Mouse (Mus musculus): ENCODE measurements around the gene Cdk14. TPM values are rescaled to one million over a fixed set of nuclear protein-coding genes. Genes with fewer than 3 reads are reported as not detected.
A peak's percentile ranks its signal among the peaks of the same experiment; 100 is the strongest.
"Not testable (repeated sequence)": the region's sequence is repeated elsewhere in the genome, so short reads cannot be mapped to it uniquely, and the experiment has no call there.

Cdk14 gene
- polyA plus RNA-seq, 1 experiment: 10.1 TPM

- no peak overlapping the region for H3K27ac ChIP-seq (replicated peaks; ENCODE audit: low read depth, low read length)
- peaks cover 5% of the 10 kb centered on the region; the same call in 1 of the 2 replicates for H3K4me1 ChIP-seq (ENCODE audit: control insufficient read depth, insufficient read depth, insufficient read length, low read length)
- H3K4me3 ChIP-seq (ENCODE audit: insufficient read depth, low read depth, low read length): no peak overlapping the region
These were observed 177.4 kb downstream of the Cdk14 start for GRCm38 (mm10) chr5:5242704-5243103.

DNA sequence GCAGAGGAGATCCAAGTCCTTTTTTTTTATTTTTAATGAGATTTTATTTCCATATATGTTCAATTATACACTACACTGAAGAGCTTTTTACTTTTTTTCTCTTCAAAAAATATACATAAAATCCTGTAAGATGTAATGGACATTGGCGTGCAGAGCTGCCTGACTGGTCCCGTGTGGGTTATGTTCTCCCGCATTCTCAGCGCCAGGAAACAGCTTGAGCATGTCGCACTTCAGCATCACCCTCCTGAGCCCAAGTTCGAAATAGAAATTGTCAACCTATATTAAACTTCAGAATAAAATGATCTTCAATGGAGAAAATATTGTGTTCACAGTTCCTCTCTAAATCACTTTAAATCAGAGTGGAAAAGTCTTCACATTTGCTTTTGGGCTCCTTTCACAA lies 179.0 kb downstream of the Cdk14 start:
- Histone ChIP-seq H3K4me3 (ENCODE audit: insufficient read depth, low read depth, low read length) (no peak overlapping the region), H3K27ac (replicated peaks; ENCODE audit: low read depth, low read length) (no peak overlapping the region), H3K4me1 (ENCODE audit: control insufficient read depth, insufficient read depth, insufficient read length, low read length) (peaks cover 2% of the 10 kb centered on the region; the same call in 1 of the 2 replicates)

DNA sequence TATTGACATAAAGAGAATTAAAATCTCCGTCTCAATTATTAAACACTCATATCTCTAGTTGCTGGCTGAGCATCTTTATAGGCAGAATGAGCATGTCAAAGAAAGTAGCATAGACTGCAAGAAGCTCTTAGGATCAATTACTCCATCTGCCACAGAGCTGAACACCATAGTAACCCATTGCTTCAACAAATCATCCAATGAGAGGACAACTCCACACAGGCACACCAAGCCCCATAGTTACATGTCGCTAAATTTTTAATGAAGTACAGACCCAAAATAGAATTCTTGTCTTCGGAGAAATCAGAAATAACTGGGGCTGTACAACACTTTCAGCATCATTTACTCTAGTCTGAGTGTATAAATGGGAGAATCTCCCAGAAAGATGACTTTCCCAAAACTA lies 180.0 kb downstream of the Cdk14 start:
- Histone ChIP-seq H3K27ac (replicated peaks; ENCODE audit: low read depth, low read length) (no peak overlapping the region), H3K4me1 (ENCODE audit: control insufficient read depth, insufficient read depth, insufficient read length, low read length) (no peaks in the 10 kb centered on the region), H3K4me3 (ENCODE audit: insufficient read depth, low read depth, low read length) (no peak overlapping the region)

GRCm38 (mm10) chr5:5234935-5235334 lies 185.2 kb downstream of the Cdk14 start:
- not testable (repeated sequence) for H3K4me1 ChIP-seq (ENCODE audit: control insufficient read depth, insufficient read depth, insufficient read length, low read length); H3K4me3 ChIP-seq (ENCODE audit: insufficient read depth, low read depth, low read length); H3K27ac ChIP-seq (replicated peaks; ENCODE audit: low read depth, low read length)

DNA sequence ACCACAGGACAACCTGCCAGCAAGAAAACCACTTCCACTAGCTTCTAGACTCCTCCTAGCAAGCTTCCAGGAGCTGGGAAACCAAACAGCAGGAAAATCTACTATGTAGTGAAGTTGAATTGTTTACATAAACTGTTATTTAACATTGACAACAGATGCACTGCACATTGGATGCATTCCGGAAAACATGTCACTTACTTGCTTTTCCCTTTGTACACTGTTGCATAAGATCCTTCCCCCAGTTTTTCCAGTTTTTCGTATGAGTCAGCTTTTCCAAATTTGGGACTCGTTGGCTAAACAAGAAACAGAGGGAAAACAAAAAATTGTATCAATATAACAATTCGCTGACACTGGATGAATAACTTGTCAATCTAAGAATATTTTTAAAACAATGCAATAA lies 193.1 kb downstream of the Cdk14 start:
- H3K4me3 ChIP-seq (ENCODE audit: insufficient read depth, low read depth, low read length): no peak overlapping the region
- H3K27ac ChIP-seq (replicated peaks; ENCODE audit: low read depth, low read length): peak overlapping the region; percentile 59; the same call in 1 of the 2 replicates
- no peaks in the 10 kb centered on the region; the same call in 1 of the 2 replicates for H3K4me1 ChIP-seq (ENCODE audit: control insufficient read depth, insufficient read depth, insufficient read length, low read length)

DNA sequence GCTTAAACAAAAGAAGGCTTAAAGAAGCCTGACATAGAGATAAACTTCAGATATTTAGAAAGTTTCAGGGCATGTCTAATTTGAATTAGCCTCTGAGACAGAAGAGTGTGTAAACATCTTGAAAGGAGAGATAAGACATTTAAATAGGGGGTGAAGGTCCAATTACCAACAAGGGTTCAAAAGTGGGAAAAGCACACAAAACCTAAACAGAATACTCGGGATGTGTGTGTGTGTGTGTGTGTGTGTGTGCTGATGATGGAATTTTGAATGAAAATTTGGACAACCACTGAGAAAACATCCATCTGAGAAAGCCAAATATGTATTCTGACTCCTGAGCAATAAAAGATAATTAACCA lies 208.4 kb downstream of the Cdk14 start:
- H3K27ac ChIP-seq (replicated peaks; ENCODE audit: low read depth, low read length): peak overlapping the region; percentile 66
- H3K4me3 ChIP-seq (ENCODE audit: insufficient read depth, low read depth, low read length): no peak overlapping the region
- no peaks in the 10 kb centered on the region for H3K4me1 ChIP-seq (ENCODE audit: control insufficient read depth, insufficient read depth, insufficient read length, low read length)

GRCm38 (mm10) chr5:5211034-5211779 lies 208.9 kb downstream of the Cdk14 start:
- peak overlapping the region; percentile 71 for H3K27ac ChIP-seq (replicated peaks; ENCODE audit: low read depth, low read length)
- 0 out of 2 replicates have a peak overlapping the region, but pooled peaks have one; percentile 4 for H3K4me3 ChIP-seq (ENCODE audit: insufficient read depth, low read depth, low read length)
- H3K4me1 ChIP-seq (ENCODE audit: control insufficient read depth, insufficient read depth, insufficient read length, low read length): no peaks in the 10 kb centered on the region

DNA sequence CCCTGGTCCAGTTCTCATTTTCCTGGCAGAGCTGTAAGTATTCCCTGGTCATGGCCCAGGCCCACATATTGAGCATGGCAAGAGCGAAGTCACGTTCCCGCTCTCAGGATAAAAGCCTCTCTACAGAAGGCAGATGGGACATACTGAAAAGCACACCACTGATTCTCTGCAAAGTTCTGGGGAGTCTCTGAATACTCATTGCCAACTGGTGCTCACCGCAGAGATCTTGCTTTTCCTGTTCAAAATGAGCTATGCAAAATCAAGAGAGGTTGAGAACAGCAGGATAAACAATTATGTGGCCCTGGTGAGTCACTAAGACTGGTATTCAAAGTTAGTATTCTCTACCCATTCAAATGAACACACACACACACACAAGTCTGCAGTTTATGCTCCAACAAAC lies 212.1 kb downstream of the Cdk14 start:
- no peak overlapping the region for H3K27ac ChIP-seq (replicated peaks; ENCODE audit: low read depth, low read length)

GRCm38 (mm10) chr5:5206012-5206411 lies 214.1 kb downstream of the Cdk14 start:
- H3K27ac ChIP-seq (replicated peaks; ENCODE audit: low read depth, low read length): no peak overlapping the region

More for the DNA sequence above, 212.1 kb downstream of the Cdk14 start:
- Histone ChIP-seq H3K4me3 (ENCODE audit: insufficient read depth, low read depth, low read length) (no peak overlapping the region), H3K4me1 (ENCODE audit: control insufficient read depth, insufficient read depth, insufficient read length, low read length) (no peaks in the 10 kb centered on the region)

GRCm38 (mm10) chr5:5194562-5195221 lies 225.4 kb downstream of the Cdk14 start:
- no peak overlapping the region for H3K4me3 ChIP-seq (ENCODE audit: insufficient read depth, low read depth, low read length)

More at GRCm38 (mm10) chr5:5206012-5206411, 214.1 kb downstream of the Cdk14 start:
- H3K4me1 ChIP-seq (ENCODE audit: control insufficient read depth, insufficient read depth, insufficient read length, low read length): no peaks in the 10 kb centered on the region
- no peak overlapping the region for H3K4me3 ChIP-seq (ENCODE audit: insufficient read depth, low read depth, low read length)

DNA sequence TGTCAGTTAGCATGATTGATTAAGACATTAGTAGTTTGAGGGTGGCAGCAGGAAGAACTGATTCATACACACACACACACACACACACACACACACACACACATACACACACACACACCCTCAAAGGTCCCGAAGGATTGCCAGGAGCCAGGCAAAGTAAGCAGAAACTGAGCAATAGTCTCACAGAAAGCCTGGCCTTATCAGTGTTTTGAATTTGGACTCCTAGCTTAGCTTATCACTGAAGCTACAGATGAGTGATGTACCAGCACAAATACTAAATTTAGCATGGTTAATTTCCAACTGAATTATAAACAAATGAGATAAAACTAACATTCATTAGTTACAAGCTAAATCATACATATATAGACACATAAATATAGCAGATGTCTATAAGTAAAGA lies 230.5 kb downstream of the Cdk14 start:
- Histone ChIP-seq H3K27ac (replicated peaks; ENCODE audit: low read depth, low read length) (no peak overlapping the region), H3K4me3 (ENCODE audit: insufficient read depth, low read depth, low read length) (no peak overlapping the region), H3K4me1 (ENCODE audit: control insufficient read depth, insufficient read depth, insufficient read length, low read length) (no peaks in the 10 kb centered on the region)

More at GRCm38 (mm10) chr5:5194562-5195221, 225.4 kb downstream of the Cdk14 start:
- Histone ChIP-seq H3K4me1 (ENCODE audit: control insufficient read depth, insufficient read depth, insufficient read length, low read length) (peaks cover 3% of the 10 kb centered on the region; the same call in 1 of the 2 replicates), H3K27ac (replicated peaks; ENCODE audit: low read depth, low read length) (no peak overlapping the region)

DNA sequence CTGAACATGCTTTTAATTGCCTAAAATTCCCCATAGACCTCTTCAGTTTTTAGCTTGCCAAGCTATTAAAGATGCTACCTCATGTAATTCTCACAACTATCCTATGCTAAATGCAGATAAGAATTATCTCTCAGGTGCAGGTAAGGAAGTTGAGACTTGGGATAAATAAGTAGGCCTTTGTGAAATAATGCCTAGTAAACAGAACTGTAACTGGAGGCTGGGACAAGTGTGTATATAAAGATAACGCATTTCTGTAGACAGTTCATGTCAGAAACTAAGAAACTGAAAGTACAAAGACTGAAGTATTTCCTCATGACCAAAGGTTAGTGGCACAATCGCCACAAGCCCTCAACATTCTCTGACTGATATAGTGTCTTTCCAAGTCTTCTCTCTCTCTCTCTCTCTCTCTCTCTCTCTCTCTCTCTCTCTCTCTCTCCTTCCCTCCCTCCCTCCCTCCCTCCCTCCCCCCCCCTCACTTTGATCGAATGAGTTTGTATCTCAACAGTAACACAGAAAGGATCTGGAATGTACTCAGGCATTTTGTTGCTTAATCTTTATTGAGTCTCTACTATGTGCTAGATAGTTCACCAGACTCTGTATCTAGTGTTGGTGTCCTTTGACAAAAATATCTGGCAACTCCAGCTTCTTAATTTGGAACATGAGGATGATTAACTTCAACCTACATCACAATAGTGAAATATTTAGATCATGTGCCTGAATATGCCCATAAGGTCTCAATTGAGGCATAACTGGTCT lies 233.9 kb downstream of the Cdk14 start:
- no peak overlapping the region for H3K4me3 ChIP-seq (ENCODE audit: insufficient read depth, low read depth, low read length)
- H3K4me1 ChIP-seq (ENCODE audit: control insufficient read depth, insufficient read depth, insufficient read length, low read length): no peaks in the 10 kb centered on the region

GRCm38 (mm10) chr5:5185521-5185920 lies 234.6 kb downstream of the Cdk14 start:
- Histone ChIP-seq H3K4me1 (ENCODE audit: control insufficient read depth, insufficient read depth, insufficient read length, low read length) (peaks cover 2% of the 10 kb centered on the region; the same call in 1 of the 2 replicates), H3K27ac (replicated peaks; ENCODE audit: low read depth, low read length) (no peak overlapping the region), H3K4me3 (ENCODE audit: insufficient read depth, low read depth, low read length) (no peak overlapping the region)

More for the DNA sequence above, 233.9 kb downstream of the Cdk14 start:
- no peak overlapping the region for H3K27ac ChIP-seq (replicated peaks; ENCODE audit: low read depth, low read length)

DNA sequence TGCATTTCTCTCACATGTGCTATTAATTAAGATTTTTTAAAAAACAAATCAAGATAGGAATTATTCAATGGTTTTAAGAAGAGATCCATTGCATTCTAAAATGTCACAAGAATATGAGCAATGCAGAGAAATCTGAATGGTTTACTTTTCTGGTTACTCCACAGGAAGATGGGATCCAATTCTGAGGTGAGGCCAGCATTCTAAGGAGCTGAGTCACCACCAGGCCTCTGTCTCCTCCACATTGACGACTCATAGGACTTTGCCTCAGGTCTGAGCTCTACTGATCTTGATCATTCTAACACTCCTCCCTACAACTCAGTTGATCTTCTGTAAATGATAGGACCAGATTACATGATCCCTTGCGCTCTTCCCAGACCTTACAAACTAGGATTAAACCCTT lies 239.4 kb downstream of the Cdk14 start:
- H3K4me1 ChIP-seq (ENCODE audit: control insufficient read depth, insufficient read depth, insufficient read length, low read length): peaks cover 7% of the 10 kb centered on the region; the same call in 1 of the 2 replicates
- peak overlapping the region; percentile 27; the same call in 1 of the 2 replicates for H3K27ac ChIP-seq (replicated peaks; ENCODE audit: low read depth, low read length)
- no peak overlapping the region for H3K4me3 ChIP-seq (ENCODE audit: insufficient read depth, low read depth, low read length)

- Histone ChIP-seq H3K27ac (replicated peaks; ENCODE audit: low read depth, low read length) (no peak overlapping the region; the same call in 1 of the 2 replicates), H3K4me1 (ENCODE audit: control insufficient read depth, insufficient read depth, insufficient read length, low read length) (peaks cover 7% of the 10 kb centered on the region), H3K4me3 (ENCODE audit: insufficient read depth, low read depth, low read length) (no peak overlapping the region)
These were observed 239.8 kb downstream of the Cdk14 start for GRCm38 (mm10) chr5:5180311-5180710.

Measured in brown adipose tissue, adult 24 weeks (tissue).